Mouse (Mus musculus): ENCODE results near the gene Med12.

Gene Med12

DNA sequence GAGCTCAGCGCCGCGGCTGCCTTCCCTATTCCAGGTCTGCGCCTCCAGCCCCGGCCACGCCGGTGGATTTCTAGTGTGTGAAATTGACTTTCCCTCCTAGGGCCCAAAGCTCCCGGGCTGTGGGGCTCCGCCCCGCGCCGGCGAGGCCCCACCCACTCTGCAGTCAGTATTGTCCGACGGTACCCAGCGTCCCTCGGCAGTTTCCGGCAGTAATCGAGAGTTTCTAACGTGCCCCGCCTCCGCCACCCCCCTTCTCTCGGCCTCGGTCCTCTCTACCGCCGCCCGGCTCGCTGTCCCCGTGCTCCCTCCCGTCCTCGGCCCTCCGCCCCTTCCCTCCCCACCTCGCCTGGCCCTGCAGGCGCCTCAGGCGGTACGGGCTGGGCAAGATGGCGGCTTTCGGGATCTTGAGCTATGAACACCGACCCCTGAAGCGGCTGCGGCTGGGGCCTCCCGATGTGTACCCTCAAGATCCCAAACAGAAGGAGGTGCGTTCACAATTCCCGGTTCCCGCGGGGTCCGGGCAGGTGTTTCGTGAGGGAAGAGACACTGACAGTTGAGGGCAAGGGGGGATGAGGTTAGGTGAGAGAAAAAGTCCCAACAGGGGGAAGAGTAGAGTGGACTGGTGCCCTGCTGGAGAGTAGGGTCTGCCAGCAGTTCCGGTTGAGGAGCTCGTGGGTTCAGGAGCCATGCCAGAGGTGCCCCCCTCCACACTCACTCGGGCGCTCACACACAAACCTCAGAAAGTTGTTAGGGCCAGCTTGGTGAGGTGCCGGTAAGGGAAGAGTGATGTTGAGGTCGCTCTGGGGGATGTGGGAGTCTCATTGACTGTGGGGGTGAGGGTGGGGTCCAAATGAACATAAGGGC is at the start of gene Med12:
Gene Med12, plus strand, starts transcription at position 156 of the 864 bp plus-strand sequence.
- DNase-seq (ENCODE audit: extremely low read depth, low read depth) = peak; percentile 86

DNA sequence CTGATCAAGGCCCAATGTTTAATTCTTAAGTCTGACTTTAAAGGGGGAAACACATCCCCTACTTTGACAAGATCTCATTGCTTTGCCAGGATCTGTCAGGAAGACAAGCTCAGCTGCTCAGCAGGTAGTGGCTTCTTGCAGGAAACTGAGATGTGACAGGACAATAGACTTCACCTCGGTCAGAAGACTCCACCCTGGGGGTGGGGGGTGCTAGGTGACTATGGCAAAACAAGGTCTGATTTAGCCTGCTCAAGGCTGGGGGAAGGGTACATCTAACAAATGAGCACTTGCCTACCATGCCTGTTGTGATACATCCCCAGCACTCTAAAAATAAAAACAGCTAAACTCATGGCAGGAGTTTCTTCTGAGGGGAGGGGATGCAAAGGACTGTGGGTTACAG is 28.8 kb upstream of the Med12 start:
- no peak for DNase-seq (ENCODE audit: extremely low read depth, low read depth)

DNA sequence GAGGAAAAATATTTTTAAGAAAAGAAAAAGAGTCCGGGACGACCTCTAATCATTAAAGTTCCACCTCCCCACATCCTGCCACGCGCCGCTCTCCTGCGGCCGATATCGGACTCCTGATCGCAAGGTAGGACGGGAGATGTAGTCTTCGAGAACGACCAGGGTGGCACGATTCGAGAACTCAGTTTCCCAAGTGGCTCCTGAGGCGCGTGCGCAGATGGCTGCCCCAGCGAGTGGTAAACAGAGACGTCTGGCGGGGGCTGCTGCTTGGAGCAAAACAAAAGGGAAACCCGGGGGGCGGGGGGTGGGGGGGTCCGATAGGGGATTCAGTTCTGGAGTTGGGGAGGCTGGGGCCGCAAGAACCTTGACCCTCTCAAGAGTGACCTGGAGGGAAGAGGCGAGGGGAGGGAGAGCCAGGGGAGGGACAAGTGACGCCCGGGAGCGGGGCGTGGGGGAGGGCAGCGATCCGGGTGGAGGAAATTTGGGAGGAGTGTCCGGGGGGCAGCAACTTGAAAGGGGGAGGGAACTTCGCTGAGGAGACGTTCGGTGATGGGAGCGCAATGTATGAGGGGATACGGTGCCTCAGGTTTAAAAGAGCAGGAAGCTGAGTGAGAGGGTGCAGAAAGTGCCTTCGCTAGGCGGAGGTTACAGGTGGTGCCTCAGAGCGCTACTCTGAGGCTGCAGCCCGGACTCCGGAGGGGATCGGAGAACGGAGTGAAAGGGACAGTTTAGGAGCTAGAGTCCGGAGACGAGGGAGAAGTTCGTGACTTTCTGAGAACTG is 19.7 kb upstream of the Med12 start, which contains the start of gene Foxo4:
Gene Foxo4, plus strand, starts transcription at position 577 of the 778 bp plus-strand sequence.
- peak; percentile 96 for DNase-seq (ENCODE audit: extremely low read depth, low read depth)

DNA sequence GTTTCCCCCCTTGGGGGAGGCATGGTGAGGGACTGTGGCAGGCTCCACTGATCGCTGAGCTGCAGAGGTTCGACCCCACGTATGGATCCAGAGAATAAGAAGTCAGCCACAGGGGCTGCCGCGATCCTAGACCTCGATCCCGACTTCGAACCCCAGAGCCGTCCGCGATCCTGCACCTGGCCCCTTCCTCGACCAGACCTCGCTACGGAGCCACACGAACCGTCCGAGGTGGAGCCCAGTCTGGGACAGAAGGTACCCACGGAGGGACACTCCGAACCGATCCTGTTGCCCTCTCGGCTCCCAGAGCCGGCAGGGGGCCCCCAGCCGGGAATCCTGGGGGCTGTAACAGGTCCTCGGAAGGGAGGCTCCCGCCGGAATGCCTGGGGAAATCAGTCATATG is 19.1 kb upstream of the Med12 start:
- DNase-seq (ENCODE audit: extremely low read depth, low read depth) = no peak

- DNase-seq (ENCODE audit: extremely low read depth, low read depth) = no peak
These were observed 17.2 kb upstream of the Med12 start for GRCm38 (mm10) chrX:101256603-101257002.

DNA sequence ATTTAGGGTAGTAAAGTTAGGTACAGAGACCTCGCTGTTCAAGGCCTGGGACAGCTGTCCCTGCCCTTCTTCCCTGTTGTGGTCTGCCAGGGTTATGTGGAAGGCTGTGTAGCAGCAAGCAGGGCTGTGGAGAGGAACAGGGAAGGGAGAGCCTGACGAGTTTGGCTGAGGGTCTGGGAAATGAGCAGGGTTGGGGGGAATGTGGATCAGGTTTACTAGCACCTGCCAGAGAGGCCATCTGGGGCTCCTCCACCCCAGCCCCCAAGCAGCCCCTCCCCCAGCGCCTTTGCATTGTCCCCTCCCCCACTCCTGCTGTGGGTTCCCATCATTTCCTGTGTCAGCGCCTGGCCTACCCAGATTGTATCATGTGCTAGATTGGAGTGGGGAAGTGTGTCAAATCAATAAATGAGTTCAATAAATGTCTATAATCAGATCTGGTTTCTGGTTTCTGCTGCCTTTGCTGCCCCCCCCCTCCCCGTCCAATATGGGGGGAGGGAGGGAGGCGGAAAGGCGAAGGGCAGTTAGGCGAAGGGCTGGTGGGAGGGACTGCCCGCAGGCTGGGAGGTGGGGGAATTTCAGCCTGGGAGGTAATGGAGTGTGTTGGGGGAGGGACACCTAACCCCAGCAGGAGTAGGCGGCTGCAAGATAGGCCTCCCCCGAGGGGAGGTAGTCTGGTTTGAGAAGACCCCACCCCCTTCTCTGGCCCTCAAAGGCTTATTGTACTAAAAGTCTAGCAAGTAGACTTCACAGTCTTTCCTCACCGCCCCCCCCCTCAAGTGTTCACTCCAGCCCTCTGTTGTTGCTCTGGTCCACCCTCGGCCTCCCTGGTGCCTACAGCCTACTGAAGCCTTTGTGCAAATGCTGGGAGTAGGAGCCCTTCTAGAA is 13.1 kb upstream of the Med12 start:
- DNase-seq (ENCODE audit: extremely low read depth, low read depth) = no peak

GRCm38 (mm10) chrX:101263892-101264291 is 9.9 kb upstream of the Med12 start, which contains the start of gene Gm614:
Gm614 (minus strand) TSS chrX:101263992.
- DNase-seq (ENCODE audit: extremely low read depth, low read depth) = no peak

- no peak for DNase-seq (ENCODE audit: extremely low read depth, low read depth)
These were observed 7.2 kb upstream of the Med12 start for GRCm38 (mm10) chrX:101266631-101267030.

- DNase-seq (ENCODE audit: extremely low read depth, low read depth) = no peak
These were observed 5.6 kb upstream of the Med12 start, which contains the start of gene Il2rg for GRCm38 (mm10) chrX:101268025-101268754. Il2rg (minus strand) TSS chrX:101268255.

DNA sequence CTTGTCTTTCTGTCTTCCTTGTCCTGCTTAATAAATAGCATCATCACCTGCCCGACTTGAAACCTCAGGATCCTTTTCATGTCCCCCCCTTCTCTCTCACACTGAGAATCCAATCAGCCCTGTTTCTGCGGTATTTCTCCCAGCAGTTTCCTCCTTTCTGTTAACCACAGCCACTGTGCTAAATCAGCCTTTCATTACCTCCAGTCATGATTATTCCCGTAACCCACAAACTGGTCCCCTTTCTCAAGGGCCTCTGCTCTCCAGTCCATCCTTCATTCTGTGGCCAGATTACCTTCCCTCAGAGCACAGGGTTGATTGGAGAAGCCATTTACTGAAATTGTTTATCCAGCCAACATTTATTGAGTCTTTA is 5.1 kb upstream of the Med12 start, which contains the start of gene Gm20489:
Gene Gm20489, minus strand, starts transcription at position 269 of the 370 bp plus-strand sequence.
- DNase-seq (ENCODE audit: extremely low read depth, low read depth) = no peak

- DNase-seq (ENCODE audit: extremely low read depth, low read depth) = no peak
These were observed 420 bp upstream of the Med12 start for GRCm38 (mm10) chrX:101273410-101273809.

- DNase-seq (ENCODE audit: extremely low read depth, low read depth) = no peak
These were observed 9.0 kb downstream of the Med12 start for GRCm38 (mm10) chrX:101282813-101283212.

- DNase-seq (ENCODE audit: extremely low read depth, low read depth) = no peak
These were observed 11.7 kb downstream of the Med12 start for GRCm38 (mm10) chrX:101285534-101285933.

- no peak for DNase-seq (ENCODE audit: extremely low read depth, low read depth)
These were observed 12.3 kb downstream of the Med12 start for GRCm38 (mm10) chrX:101285953-101286670.

GRCm38 (mm10) chrX:101287543-101287942 is 13.7 kb downstream of the Med12 start:
- peak; percentile 94 for DNase-seq (ENCODE audit: extremely low read depth, low read depth)

DNA sequence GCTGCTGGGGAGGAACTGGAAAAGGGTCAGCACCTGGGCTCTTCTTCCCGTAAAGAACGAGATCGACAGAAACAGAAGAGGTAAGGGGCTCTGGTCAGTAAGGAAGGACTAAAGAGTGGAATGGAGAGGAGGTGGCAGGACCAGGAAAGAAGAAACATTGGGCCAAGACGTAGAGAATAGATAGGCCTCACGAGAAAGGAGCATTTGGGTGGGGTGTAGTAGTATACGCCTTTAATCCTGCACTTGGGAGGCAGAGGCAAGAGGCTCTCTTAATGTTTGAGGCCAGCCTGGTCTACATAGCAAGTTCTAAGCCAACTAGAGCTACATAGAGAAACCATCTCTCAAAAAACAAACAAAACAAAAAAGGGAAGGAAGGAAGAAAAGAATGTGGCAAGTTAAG is 14.6 kb downstream of the Med12 start:
- no peak for DNase-seq (ENCODE audit: extremely low read depth, low read depth)

GRCm38 (mm10) chrX:101289037-101289436 is 15.2 kb downstream of the Med12 start:
- DNase-seq (ENCODE audit: extremely low read depth, low read depth) = no peak

DNA sequence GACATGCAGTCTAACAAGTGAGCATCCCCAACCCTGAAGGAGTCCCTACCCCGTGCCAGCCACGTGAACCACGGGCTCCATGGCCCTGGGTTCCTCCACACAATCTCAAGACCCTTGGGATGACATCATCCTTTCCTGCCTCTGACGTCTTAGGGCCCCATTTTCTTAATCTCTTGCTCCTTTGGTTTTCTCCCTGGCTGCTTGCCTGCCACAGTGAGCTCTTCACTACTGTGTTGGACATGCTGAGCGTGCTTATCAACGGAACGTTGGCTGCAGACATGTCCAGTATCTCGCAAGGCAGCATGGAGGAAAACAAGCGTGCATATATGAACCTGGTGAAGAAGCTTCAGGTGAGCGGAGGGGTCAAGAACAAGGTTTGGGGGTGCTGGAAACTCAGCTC is 16.3 kb downstream of the Med12 start:
- no peak for DNase-seq (ENCODE audit: extremely low read depth, low read depth)

DNA sequence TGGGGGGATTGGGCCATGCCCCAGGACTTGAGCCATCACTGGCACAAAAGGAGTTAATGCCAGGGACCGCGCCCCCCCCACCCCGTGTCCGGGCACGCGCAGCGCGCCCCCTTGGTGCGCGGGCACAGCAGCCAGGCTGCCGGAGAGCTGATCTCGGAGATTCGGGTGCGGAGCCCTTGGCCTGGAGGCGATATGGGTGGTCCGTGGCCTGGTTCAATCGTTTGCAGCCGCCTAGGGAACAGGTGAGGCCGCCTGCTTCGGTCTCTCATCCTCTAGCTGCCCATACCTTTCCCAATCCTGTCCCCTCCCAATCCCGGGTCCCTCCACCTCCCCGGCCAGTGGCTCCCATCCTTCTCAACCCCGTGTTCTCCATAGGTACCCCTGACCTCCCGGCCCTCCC is 25.2 kb downstream of the Med12 start, which contains the start of gene Nlgn3:
Gene Nlgn3, plus strand, starts transcription at position 114 of the 400 bp plus-strand sequence.
- DNase-seq (ENCODE audit: extremely low read depth, low read depth) = no peak
